Mouse (Mus musculus) CH12.LX (cell line): ENCODE results near the gene Rai14.

Source experiments
- CTCF ChIP-seq, 2 experiments: IDR thresholded peaks in 1 of 2; conservative IDR thresholded peaks in 1 of 2; 2 replicates each; pipeline ENCODE4 v1.5.1; 2011 to 2012; ENCODE audit warnings: low read depth in 2 of 2, low read length in 2 of 2, improper control_type of control experiment in 1 of 2, inconsistent platforms in 1 of 2, mild to moderate bottlenecking in 1 of 2, moderate library complexity in 1 of 2
- ELF1 ChIP-seq: IDR thresholded peaks from 2 replicates; pipeline ENCODE4 v1.6.1; 2014; ENCODE audit warnings: low read depth, mild to moderate bottlenecking, inconsistent platforms, low read length, improper control_type of control experiment
- EP300 ChIP-seq: IDR thresholded peaks from 2 replicates; pipeline ENCODE4 v1.6.1; 2011; ENCODE audit warnings: low read length, improper control_type of control experiment
- PAX5 ChIP-seq: IDR thresholded peaks from 2 replicates; pipeline ENCODE4 v1.6.1; 2012; ENCODE audit warnings: low read length, inconsistent platforms, mixed read lengths
- POLR2AphosphoS2 ChIP-seq: IDR thresholded peaks from 2 replicates; pipeline ENCODE4 v1.6.1; 2011; ENCODE audit warnings: low read depth, low read length, improper control_type of control experiment
- SIN3A ChIP-seq: IDR thresholded peaks from 2 replicates; pipeline ENCODE4 v1.6.1; 2012; ENCODE audit warnings: low read length, improper control_type of control experiment, inconsistent platforms

DNA sequence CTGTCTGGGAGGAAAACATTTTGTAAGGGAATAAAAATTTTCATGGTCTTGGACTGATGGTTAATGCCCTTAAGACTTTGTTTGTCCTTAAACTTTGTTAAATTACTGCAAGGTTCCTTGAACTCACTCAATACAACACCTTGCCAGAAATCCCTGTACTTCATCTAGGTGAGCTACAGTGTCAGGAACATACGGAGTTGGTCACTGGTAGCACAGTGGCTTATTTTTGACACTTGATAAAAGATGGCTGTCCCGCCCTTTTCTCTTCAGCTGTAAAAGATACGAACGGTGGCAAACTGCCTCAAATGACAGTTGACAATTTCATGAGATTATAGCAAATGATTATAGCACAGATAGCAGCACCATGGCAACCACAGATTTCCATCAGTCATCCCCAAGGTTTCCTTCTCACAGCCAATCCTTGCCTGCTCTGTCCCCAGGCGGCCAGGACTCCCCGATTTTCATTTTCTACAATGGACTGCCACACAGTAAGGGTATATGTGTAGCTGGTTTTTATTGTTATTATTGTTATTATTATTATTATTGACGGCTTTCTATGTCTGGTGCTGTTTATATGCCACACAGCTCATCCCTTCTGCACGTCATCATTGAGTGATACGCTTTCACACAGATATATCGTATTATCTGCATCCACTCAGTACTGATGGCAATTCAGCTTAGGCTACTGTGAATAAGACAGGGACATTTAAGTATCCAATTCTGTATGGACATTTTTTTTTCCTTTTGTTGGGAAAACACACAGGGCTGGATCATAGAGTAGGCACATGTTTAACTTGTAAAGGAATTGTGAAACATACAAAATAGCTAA lies 129.9 kb downstream of the Rai14 start:
- TF ChIP-seq CTCF (conservative IDR thresholded peaks at IDR 0.05 in 1 of 2, IDR thresholded peaks at IDR 0.05 in 1 of 2; ENCODE audit: low read depth in 2 of 2, low read length in 2 of 2) (no peak), PAX5 (no peak), POLR2AphosphoS2 (no peak), EP300 (no peak), ELF1 (no peak), SIN3A (no peak)
